Mouse (Mus musculus) liver, adult 2 months (tissue): ENCODE measurements around the gene Col23a1. TPM values are rescaled to one million over a fixed set of nuclear protein-coding genes. Genes with fewer than 3 reads are reported as not detected.

ENCODE experiments used
- DNase-seq: peaks from one replicate; pipeline ENCODE4 v3.0.0-alpha.2; 2011; ENCODE audit warnings: low read depth, low spot score; ENCODE audit errors: extremely low read depth
- H3K27ac ChIP-seq: fragments of 200-500 bp; replicated peaks from 2 replicates; pipeline ENCODE4 v1.5.1; 2012; ENCODE audit warnings: low read depth, mild to moderate bottlenecking, control low read depth, inconsistent platforms, low read length; ENCODE audit not compliant: insufficient read depth
- H3K27me3 ChIP-seq: fragments of 200-500 bp; 2 replicates; pipeline ENCODE4 v1.6.1; 2012; ENCODE audit warnings: mild to moderate bottlenecking, moderate library complexity, low read length, inconsistent platforms; ENCODE audit not compliant: control insufficient read depth, insufficient read depth
- H3K36me3 ChIP-seq: fragments of 200-500 bp; 2 replicates; pipeline ENCODE4 v1.6.1; 2012; ENCODE audit warnings: low read length, inconsistent platforms; ENCODE audit not compliant: control insufficient read depth, insufficient read depth
- H3K4me1 ChIP-seq: fragments of 200-500 bp; 2 replicates; pipeline ENCODE4 v1.6.1; 2011; ENCODE audit warnings: low read length; ENCODE audit not compliant: control insufficient read depth, insufficient read depth
- H3K4me3 ChIP-seq: fragments of 200-500 bp; 2 replicates; pipeline ENCODE4 v1.5.1; 2011; ENCODE audit warnings: low read depth, mild to moderate bottlenecking, control low read depth, low read length, moderate library complexity; ENCODE audit not compliant: insufficient read depth
- H3K79me2 ChIP-seq: fragments of 200-500 bp; 2 replicates; pipeline ENCODE4 v1.6.1; 2012; ENCODE audit warnings: inconsistent platforms, mild to moderate bottlenecking, low read length, moderate library complexity; ENCODE audit not compliant: control insufficient read depth, insufficient read depth
- H3K9ac ChIP-seq: fragments of 200-500 bp; 2 replicates; pipeline ENCODE4 v1.6.1; 2012; ENCODE audit warnings: low read depth, mild to moderate bottlenecking, control low read depth, inconsistent platforms, low read length
- CTCF ChIP-seq: fragments of 200-500 bp; IDR thresholded peaks from 2 replicates; pipeline ENCODE4 v1.5.1; 2011; ENCODE audit warnings: low read depth, low read length, control low read depth
- POLR2A ChIP-seq: fragments of 200-500 bp; IDR thresholded peaks from 2 replicates; pipeline ENCODE4 v1.6.1; 2011; ENCODE audit warnings: low read length, control low read depth; ENCODE audit not compliant: insufficient read depth; ENCODE audit errors: extremely low read depth
- WGBS: fragments of 180-500 bp; shearing (Covaris S2); methylation state at CpG from one replicate; pipeline ENCODE4 v1.1.7; 2018; 5-methylcytosine and 5-hydroxymethylcytosine counted together
- polyA plus RNA-seq: library from polyadenylated mRNA; depleted of rRNA; stranded (reverse); fragments of >200 nt; gene quantifications from 2 replicates; pipeline ENCODE4 v1.2.3, GENCODE M21; 2012
- total RNA-seq: library from RNA; depleted of rRNA; stranded (reverse); fragments of >200 nt; gene quantifications from 2 replicates; pipeline ENCODE4 v1.2.3, GENCODE M21; 2014

The Col23a1 gene
- total and polyA plus RNA-seq, 2 experiments: 0.05 to 0.09 TPM

DNA sequence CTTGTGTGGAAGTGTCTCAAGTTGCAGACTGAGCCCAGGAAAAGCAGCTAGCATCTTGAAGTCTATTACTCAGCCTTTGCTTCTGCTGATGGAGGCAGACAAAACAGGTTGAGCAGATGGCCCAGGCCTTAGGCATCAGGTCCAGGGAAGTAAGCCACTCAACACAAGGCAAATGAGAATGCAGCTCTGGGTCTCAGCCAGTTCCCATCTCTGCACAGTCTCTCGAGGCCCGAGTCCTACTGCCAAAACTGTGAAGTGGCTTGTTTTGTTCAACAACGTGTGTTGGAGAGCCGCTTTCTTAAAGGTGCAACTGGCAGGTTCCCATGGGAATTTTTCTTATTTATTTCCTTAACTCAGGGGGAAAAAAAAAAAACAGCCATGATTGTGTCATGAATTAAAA is 101.8 kb downstream of the Col23a1 start:
- no peak overlapping the region for H3K27ac ChIP-seq
- 85% methylated on average over 4 of the region's 4 CpGs for WGBS
- no peaks in the 10 kb centered on the region for H3K4me1 ChIP-seq
- H3K79me2 ChIP-seq: no peaks in the 10 kb centered on the region
- DNase-seq: no peak
- TF ChIP-seq CTCF (no peak), POLR2A (no peak)
- no peaks in the 10 kb centered on the region for H3K36me3 ChIP-seq
- no peak overlapping the region for H3K4me3 ChIP-seq
- H3K27me3 ChIP-seq: no peaks in the 10 kb centered on the region
- no peak overlapping the region for H3K9ac ChIP-seq

DNA sequence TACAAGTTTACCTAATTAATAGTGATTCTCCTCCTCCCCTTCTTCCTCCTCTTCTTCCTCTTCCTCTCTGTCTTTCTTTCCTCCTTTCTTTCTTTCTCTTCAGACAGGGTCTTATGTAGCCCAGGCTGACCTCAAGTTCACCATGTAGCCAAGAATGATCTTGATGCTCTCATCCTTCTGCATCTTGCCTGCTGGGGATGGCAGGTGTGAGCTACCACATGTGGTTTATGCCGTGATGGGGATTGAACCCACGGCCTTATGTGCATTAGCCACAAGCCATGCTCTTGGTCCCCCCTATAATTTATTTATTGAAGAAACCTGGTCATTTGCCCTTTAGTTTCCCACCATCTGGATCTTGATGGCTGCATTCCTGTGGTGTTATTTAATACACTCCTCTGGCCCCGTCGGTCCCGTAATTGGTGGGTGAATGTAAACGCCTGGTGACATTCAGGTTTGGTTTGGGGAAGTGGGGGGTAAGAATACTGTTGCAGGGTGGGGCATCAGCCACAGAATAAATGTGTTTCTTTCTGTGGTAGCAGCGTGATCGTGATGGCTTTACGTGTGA is 104.7 kb downstream of the Col23a1 start:
- 87% methylated on average over 9 of the region's 9 CpGs for WGBS
- TF ChIP-seq POLR2A: no peak
- no peak for TF ChIP-seq CTCF
- Histone ChIP-seq H3K27ac (no peak overlapping the region), H3K9ac (no peak overlapping the region), H3K36me3 (no peaks in the 10 kb centered on the region), H3K79me2 (no peaks in the 10 kb centered on the region), H3K4me3 (no peak overlapping the region), H3K27me3 (no peaks in the 10 kb centered on the region), H3K4me1 (no peaks in the 10 kb centered on the region)
- no peak for DNase-seq

DNA sequence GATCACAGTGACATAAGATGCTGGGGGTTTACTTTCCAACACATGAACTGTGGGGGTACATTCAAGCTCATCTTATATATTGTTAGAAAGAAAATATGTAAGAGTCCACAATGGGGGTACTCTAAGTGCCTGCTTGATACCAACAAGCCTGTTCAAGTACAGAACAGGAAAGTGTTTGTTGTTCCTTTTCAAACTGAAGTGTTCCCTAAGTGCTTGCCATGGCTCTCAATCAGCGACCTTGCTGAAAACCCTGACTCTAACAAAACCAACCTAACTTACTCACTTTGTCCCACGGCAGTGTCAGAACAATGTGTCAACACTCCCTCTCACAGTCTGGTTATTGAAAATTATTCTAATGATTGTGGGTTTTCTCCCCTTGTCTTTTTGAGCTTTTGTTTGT is 106.7 kb downstream of the Col23a1 start:
- Histone ChIP-seq H3K9ac (no peak overlapping the region), H3K27me3 (no peaks in the 10 kb centered on the region), H3K4me3 (no peak overlapping the region), H3K79me2 (no peaks in the 10 kb centered on the region), H3K4me1 (no peaks in the 10 kb centered on the region), H3K27ac (no peak overlapping the region), H3K36me3 (no peaks in the 10 kb centered on the region)
- 57% methylated on average over 2 of the region's 2 CpGs for WGBS
- no peak for DNase-seq
- no peak for TF ChIP-seq CTCF
- TF ChIP-seq POLR2A: no peak

DNA sequence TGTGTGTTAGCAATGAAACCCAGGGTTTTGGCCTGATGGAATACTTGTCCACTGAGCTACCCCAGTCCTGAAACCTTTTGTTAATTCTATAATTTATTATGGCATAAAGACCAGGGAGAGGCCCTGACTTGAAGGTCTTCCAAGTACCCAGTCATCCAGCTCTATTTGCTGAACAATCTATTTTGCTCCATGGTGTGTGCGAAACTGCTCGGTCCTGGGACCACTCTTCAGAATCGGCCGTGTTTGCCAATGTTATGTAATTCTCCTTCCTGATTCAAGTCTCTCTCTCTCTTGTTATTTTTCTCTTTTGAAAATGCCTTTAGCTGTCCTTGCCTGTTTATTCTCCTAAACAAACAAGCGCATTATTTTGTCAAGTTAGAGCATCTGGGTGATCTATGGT is 108.4 kb downstream of the Col23a1 start:
- H3K4me1 ChIP-seq: no peaks in the 10 kb centered on the region
- 88% methylated on average over 5 of the region's 5 CpGs for WGBS
- no peak for DNase-seq
- H3K4me3 ChIP-seq: no peak overlapping the region
- no peak overlapping the region for H3K9ac ChIP-seq
- TF ChIP-seq CTCF: no peak
- TF ChIP-seq POLR2A: no peak
- no peaks in the 10 kb centered on the region for H3K36me3 ChIP-seq
- no peak overlapping the region for H3K27ac ChIP-seq
- H3K79me2 ChIP-seq: no peaks in the 10 kb centered on the region
- H3K27me3 ChIP-seq: no peaks in the 10 kb centered on the region

- Histone ChIP-seq H3K36me3 (no peaks in the 10 kb centered on the region), H3K79me2 (no peaks in the 10 kb centered on the region), H3K9ac (no peak overlapping the region), H3K4me1 (no peaks in the 10 kb centered on the region), H3K27ac (no peak overlapping the region), H3K4me3 (no peak overlapping the region), H3K27me3 (no peaks in the 10 kb centered on the region)
- DNase-seq: no peak
- no peak for TF ChIP-seq POLR2A
- 86% methylated on average over 11 of the region's 11 CpGs for WGBS
Observed at GRCm38 (mm10) chr11:51400356-51400755, 110.6 kb downstream of the Col23a1 start.

DNA sequence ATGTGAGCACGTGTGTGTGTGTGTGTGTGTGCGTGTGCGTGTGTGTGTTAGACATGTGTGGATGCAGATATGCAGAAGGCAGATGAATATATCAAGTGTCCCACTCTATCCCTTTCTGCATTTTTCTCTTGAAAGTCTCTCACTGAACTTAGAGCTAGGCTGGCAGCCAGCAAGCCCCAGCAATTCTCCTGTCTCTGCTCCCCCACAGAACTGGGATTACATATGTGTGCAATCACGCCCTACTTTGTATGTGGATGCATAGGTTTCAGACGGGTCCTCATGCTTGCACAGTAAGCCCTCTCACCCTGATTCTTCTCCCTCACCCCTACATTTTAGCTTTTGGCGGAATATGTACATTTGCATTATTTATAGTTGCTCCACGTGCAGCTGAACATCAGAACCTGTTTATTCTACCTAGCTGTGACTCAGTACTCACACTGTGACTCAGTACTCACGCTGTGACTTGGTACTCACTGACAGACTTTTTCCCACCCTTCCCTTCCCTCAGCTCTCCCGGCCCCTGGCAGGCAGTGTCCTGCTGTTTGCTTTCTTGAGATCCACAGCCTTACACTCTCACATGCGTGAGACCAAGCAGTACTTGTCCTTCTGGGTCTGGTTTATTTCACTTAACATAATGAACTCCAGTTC is 111.9 kb downstream of the Col23a1 start:
- Histone ChIP-seq H3K36me3 (no peaks in the 10 kb centered on the region), H3K4me1 (no peaks in the 10 kb centered on the region), H3K79me2 (no peaks in the 10 kb centered on the region), H3K27me3 (no peaks in the 10 kb centered on the region), H3K9ac (no peak overlapping the region), H3K4me3 (no peak overlapping the region), H3K27ac (no peak overlapping the region)
- TF ChIP-seq CTCF (no peak), POLR2A (no peak)
- DNase-seq: no peak
- WGBS: 81% methylated on average over 10 of the region's 10 CpGs
